Mouse (Mus musculus) left cerebral cortex, adult 9 months (tissue): ENCODE results near the gene Nxf1.

Experiments used
- DNase-seq, 2 experiments: peaks; one replicate each; pipeline ENCODE4 v3.0.0; 2022; ENCODE audit warnings: low spot score in 2 of 2

The Nxf1 gene

GRCm38 (mm10) chr19:8770567-8771270, 13.8 kb downstream of the Nxf1 start, which contains the start of gene Tmem223:
Tmem223 (plus strand) TSS chr19:8770996.
- DNase-seq: peak in 1 of 2 experiments; percentile 77

DNA sequence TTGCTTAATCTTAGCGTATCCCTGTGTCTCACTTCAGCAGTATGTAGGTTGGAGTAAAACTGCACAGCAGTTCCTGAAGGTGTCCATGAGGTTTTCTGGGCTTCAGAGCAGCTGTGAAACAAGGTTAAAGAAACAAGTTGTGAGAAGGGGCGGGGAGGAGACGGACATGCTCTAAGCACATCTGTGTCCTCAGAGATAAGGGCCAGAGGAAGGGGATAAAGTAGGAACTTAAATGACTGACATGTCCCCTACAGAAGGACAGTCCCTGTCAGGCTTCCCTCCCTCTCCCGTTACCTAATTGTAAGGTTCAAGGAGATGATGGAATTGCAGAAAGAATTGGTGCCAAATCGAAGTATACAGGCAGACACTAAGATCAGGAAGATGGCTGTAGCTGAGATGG, 16.1 kb downstream of the Nxf1 start:
- DNase-seq: no peak

DNA sequence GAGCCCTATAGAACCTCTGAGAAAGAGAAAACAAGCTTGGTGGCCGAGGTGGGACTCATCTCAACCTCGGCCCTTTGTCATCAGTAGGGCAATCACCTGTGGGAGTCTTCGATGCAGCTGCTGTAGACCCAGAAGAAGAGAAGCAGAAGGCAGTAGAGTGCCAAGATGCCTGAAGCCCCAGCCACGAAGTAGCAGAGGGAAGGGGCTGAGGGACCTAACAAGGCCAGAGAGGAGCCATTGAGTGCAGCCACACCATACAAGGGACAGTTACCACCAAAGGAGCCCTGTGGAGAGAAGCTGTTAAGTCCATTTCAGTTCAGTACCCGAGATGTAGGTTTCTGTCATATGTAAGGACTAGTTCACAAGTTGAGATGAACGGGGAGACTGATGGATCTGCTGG, 16.5 kb downstream of the Nxf1 start:
- DNase-seq: no peak

DNA sequence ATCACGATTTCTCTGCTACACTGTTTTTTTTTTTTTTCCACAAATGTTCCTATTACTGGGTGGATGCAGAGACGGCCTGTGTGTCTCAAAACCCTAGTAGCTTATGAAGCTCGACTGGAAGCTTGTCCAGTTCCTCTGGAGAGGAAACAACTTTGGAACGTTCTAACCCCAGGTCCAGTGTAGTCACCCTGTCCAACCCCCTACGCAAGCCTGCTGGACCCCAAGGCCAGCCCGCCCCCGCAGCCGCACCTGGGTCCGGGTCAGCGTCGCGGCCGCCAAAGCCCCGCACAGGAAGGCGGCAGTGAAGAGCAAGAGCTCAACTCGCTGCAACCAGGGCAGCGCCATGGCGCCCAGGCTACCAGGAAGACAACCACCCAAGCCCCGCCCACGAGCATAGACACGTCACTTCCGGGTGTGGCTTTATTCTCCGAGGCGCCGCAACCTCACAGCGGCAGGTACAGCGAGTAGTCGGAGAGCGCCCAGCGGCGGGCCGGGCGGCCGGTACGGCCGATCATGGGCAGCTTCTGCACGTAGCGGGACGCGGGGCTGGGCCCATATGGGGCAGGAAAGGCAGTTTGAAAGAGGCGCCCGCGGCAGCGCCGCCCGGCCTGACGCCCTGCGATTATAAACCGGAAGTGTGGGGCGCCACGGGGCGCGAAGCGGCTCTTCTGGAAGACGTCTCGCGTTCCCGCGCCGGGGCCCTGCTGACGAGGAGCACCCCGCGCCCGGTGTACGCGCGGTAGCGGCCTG, 17.4 kb downstream of the Nxf1 start, which contains the start of gene Tmem179b:
Tmem179b (minus strand) TSS at position 382 of the 750 bp plus-strand sequence.
- DNase-seq: peak; percentile 86 to 96

- DNase-seq: no peak
These were observed 18.1 kb downstream of the Nxf1 start for GRCm38 (mm10) chr19:8774951-8775421.

- DNase-seq: peak; percentile 91 to 96
These were observed 29.3 kb downstream of the Nxf1 start, which contains the start of gene Taf6l for GRCm38 (mm10) chr19:8786008-8786781. Taf6l (minus strand) TSS chr19:8786417.

DNA sequence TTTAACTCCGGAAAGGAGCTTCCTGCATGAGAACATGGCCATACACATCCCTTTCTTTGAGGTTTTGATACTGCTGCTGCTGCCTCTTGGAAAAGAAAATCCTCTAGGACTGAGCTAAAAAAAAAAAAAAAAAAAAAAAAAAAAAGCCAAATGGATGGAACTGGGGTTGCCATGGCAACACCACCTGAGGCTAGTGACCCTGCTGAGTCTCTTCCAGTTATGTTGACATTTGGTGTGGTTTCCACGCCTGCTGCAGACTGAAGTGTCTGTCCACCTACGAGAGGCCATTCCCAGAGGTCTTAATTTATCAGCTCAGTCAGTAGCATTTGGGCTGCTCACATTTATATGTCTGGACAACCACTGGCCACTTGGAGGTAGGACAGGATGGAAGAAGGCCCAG, 31.6 kb downstream of the Nxf1 start:
- DNase-seq: no peak

- DNase-seq: peak in 1 of 2 experiments; percentile 52
These were observed 32.3 kb downstream of the Nxf1 start for GRCm38 (mm10) chr19:8789171-8789570.

GRCm38 (mm10) chr19:8790171-8790570, 33.3 kb downstream of the Nxf1 start:
- DNase-seq: no peak

- DNase-seq: peak; percentile 85 to 92
These were observed 41.5 kb downstream of the Nxf1 start, which contains the start of gene Polr2g for GRCm38 (mm10) chr19:8798264-8798946. Polr2g (minus strand) TSS chr19:8798577.

DNA sequence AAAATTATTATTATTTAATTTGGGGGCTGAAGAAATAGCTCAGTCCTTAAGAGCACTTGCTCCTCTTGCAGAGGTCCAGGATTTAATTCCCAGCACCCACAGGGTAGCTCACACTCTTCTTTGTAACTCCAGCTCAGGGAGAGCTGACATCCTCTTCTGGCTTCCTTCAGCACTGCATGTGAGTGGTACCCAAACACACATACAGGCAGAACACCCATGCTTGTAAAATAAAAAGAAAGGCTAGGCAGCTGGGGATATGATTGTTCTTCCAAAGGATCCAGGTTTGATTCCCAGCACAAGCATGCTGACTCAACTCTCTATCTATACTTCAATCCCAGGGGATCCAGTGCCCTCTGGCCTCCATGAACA, 42.1 kb downstream of the Nxf1 start:
- no peak for DNase-seq

- peak; percentile 97 to 98 for DNase-seq
These were observed 45.4 kb downstream of the Nxf1 start, which contains the start of gene Zbtb3 for GRCm38 (mm10) chr19:8802130-8802821. Zbtb3 (plus strand) TSS chr19:8802555.

DNA sequence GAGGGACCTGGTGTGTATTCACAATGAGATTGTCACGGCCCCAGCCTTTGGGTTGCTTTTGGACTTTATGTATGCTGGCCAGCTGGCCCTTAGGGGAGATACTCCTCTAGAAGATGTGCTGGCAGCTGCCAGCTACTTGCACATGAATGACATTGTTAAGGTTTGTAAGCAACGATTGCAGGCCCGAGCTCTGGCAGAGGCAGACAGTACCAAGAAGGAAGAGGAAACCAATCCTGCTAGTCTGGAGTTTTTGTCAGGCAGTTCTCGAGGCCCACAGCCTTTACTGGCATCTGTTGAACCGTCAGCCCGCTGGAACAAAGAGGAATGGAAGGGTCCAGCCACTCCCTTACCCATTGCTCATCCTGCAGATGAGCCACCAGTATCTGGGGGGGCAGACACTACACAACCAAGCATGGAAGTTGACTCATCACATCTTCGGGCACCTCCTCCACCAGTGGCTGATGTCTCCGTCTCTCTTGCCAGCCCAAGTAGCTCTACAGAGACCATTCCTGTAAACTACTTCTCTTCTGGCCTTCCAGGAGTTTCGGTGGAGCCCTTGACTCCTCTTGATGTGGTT, 46.4 kb downstream of the Nxf1 start:
- no peak for DNase-seq

GRCm38 (mm10) chr19:8803879-8804660, 47.2 kb downstream of the Nxf1 start:
- no peak for DNase-seq

DNA sequence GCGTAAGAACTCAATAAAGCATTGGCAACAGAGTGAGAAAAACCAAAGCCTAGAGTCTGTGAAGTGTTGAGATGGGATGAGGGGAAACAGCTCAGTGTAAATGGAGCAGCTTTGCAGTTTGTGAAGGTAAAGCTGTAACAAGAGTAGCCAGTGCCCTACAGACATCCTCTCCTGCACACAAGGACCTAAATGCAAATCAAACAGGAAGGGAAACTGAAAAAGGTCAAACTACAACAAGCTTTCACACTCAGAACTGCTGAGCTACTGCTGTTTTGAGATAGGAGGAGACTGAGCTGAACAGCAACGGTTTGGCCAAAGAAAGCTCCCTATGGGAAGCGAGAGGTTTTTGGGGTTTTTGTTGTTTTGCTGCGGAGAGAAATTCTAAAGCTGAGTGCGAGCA, 49.9 kb downstream of the Nxf1 start:
- DNase-seq: no peak

DNA sequence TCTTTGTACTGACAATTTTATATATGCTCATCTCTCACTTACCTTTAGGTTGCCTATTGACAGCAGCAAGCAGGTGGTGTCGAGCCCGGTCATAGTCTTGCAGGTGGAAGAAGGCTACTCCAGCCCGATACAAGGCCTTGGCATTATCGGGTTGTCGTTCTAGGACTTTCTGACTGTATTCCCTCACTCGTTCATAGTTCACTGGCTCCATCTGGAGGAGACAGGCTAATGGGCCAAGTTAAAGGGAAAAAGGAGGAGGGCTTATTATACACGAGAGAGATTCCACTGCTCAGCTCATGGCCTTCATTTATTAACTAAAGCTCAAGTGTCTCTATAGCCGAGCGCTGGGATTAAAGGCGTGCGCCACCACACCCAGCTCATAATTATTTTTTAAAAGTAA, 58.9 kb downstream of the Nxf1 start:
- no peak for DNase-seq

DNA sequence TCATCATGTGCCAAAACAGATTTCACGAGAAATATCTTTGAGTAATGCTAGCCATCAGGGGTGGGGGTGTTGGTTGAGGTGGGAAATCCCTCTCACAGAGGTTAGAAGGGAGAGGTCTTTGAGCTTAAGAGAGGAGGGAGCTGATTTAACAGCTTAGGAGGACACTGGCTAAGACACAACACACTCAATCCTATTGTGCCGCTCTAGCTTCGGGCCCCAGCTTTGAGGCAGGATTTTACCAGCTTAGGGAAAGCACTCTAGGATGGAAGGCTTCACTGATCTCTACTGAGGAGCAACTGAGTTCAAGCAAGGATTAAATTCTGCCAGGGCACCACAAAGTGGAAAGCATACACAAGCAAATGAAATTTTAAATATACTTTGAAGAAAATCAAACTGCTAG, 60.1 kb downstream of the Nxf1 start:
- no peak for DNase-seq

- no peak for DNase-seq
These were observed 61.5 kb downstream of the Nxf1 start for GRCm38 (mm10) chr19:8818301-8818798.
